Mouse (Mus musculus) CH12.LX (cell line): Measurements from ENCODE around the gene Ttc30a2. TPM values are rescaled to one million over a fixed set of nuclear protein-coding genes. Genes with fewer than 3 reads are reported as not detected.
"Not testable (repeated sequence)": the region's sequence is repeated elsewhere in the genome, so short reads cannot be mapped to it uniquely, and the experiment has no call there.

ENCODE experiments used
- DNase-seq: peaks from one replicate; pipeline ENCODE4 v3.0.0-alpha.2; 2013; ENCODE audit errors: extremely low read depth
- H3K27ac ChIP-seq: 2 replicates; pipeline ENCODE4 v1.5.1; 2012; ENCODE audit warnings: low read depth, mild to moderate bottlenecking, control low read depth, moderate library complexity; ENCODE audit not compliant: insufficient read depth
- H3K27me3 ChIP-seq: replicated peaks from 2 replicates; pipeline ENCODE3; 2012; ENCODE audit warnings: inconsistent platforms
- H3K36me3 ChIP-seq, 2 experiments: replicated peaks in 1 of 2; 2 replicates each; pipeline versions ENCODE3 to v1.6.1; 2012; ENCODE audit warnings: inconsistent platforms in 1 of 2, low read length in 1 of 2, mild to moderate bottlenecking in 1 of 2, mixed read lengths in 1 of 2, moderate library complexity in 1 of 2; ENCODE audit not compliant: control insufficient read depth in 1 of 2, insufficient read depth in 1 of 2
- H3K4me1 ChIP-seq, 2 experiments: 2 replicates each; pipeline ENCODE4 v1.6.1; 2012; ENCODE audit warnings: inconsistent platforms in 1 of 2, moderate library complexity in 1 of 2; ENCODE audit not compliant: insufficient read depth in 2 of 2, control insufficient read depth in 1 of 2
- H3K4me2 ChIP-seq: 2 replicates; pipeline ENCODE4 v1.6.1; 2012; ENCODE audit warnings: low read depth, mild to moderate bottlenecking, control low read depth; ENCODE audit not compliant: poor library complexity, insufficient read depth, severe bottlenecking
- H3K4me3 ChIP-seq, 3 experiments: fragments of 150-350 bp in 1 of 3; sonication (generic) in 1 of 3; replicated peaks in 1 of 3; 2 replicates each; pipeline versions ENCODE3 to v1.5.1; 2011 to 2012; ENCODE audit warnings: low read depth in 2 of 3, low read length in 2 of 3, mild to moderate bottlenecking in 2 of 3, moderate library complexity in 2 of 3, control low read depth in 1 of 3, improper control_type of control experiment in 1 of 3, inconsistent platforms in 1 of 3, mixed read lengths in 1 of 3; ENCODE audit not compliant: poor library complexity in 1 of 3
- H3K79me2 ChIP-seq: replicated peaks from 2 replicates; pipeline ENCODE4 v1.6.1; 2012; ENCODE audit warnings: mild to moderate bottlenecking, moderate library complexity; ENCODE audit not compliant: control insufficient read depth, poor library complexity, insufficient read depth, severe bottlenecking; ENCODE audit errors: extremely low read depth
- H3K9ac ChIP-seq: 2 replicates; pipeline ENCODE4 v1.6.1; 2012; ENCODE audit warnings: low read depth, mild to moderate bottlenecking, control low read depth, moderate library complexity; ENCODE audit not compliant: insufficient read depth
- H3K9me3 ChIP-seq: replicated peaks from 2 replicates; pipeline ENCODE3; 2012; ENCODE audit warnings: low read length, inconsistent platforms, mixed read lengths
- CHD2 ChIP-seq: IDR thresholded peaks from 2 replicates; pipeline ENCODE4 v1.6.1; 2011; ENCODE audit warnings: low read length, improper control_type of control experiment
- E2F4 ChIP-seq: IDR thresholded peaks from 2 replicates; pipeline ENCODE4 v1.6.1; 2011; ENCODE audit warnings: low read depth, low read length, improper control_type of control experiment; ENCODE audit not compliant: insufficient replicate concordance
- ETS1 ChIP-seq: conservative IDR thresholded peaks from 2 replicates; pipeline ENCODE4 v1.6.1; 2012; ENCODE audit warnings: low read depth, mild to moderate bottlenecking, inconsistent platforms, low read length, improper control_type of control experiment, moderate library complexity
- MAFK ChIP-seq: IDR thresholded peaks from 2 replicates; pipeline ENCODE4 v1.6.1; 2011; ENCODE audit warnings: low read length, improper control_type of control experiment; ENCODE audit not compliant: insufficient replicate concordance
- NELFE ChIP-seq: IDR thresholded peaks from 2 replicates; pipeline ENCODE4 v1.6.1; 2011; ENCODE audit warnings: low read depth, low read length, improper control_type of control experiment
- POLR2A ChIP-seq: IDR thresholded peaks from 2 replicates; pipeline ENCODE4 v1.6.1; 2011; ENCODE audit warnings: low read depth, mild to moderate bottlenecking, improper control_type of control experiment, low read length
- POLR2AphosphoS2 ChIP-seq: IDR thresholded peaks from 2 replicates; pipeline ENCODE4 v1.6.1; 2011; ENCODE audit warnings: low read depth, low read length, improper control_type of control experiment
- SIN3A ChIP-seq: IDR thresholded peaks from 2 replicates; pipeline ENCODE4 v1.6.1; 2012; ENCODE audit warnings: low read length, improper control_type of control experiment, inconsistent platforms
- UBTF ChIP-seq: IDR thresholded peaks from 2 replicates; pipeline ENCODE4 v1.6.1; 2012; ENCODE audit warnings: low read depth, mild to moderate bottlenecking, inconsistent platforms, low read length, improper control_type of control experiment, moderate library complexity
- USF1 ChIP-seq: IDR thresholded peaks from 2 replicates; pipeline ENCODE4 v1.6.1; 2014; ENCODE audit warnings: low read depth, mild to moderate bottlenecking, inconsistent platforms, low read length, improper control_type of control experiment
- dilution Hi-C: fragments of 300-500 bp; cut with MboI; formaldehyde crosslinking; loops from 2 replicates; pipeline ENCODE4 v1.14.3; 2020; ENCODE audit warnings: low sequenced_read_pairs; ENCODE audit not compliant: extremely low pct_unique_long_range_greater_than_20kb, extremely low pct_ligation_motif_present
- in situ Hi-C: fragments of 300-500 bp; cut with MboI; formaldehyde crosslinking; loops from 3 replicates; pipeline ENCODE4 v1.14.3; 2019; ENCODE audit warnings: low sequenced_read_pairs, low pct_ligation_motif_present, low pct_unique_long_range_greater_than_20kb, mixed read lengths
- polyA plus RNA-seq: library from polyadenylated mRNA; unstranded; fragments of >175 nt; gene quantifications from 2 replicates; pipeline ENCODE4 v1.2.1, GENCODE M21; 2012; ENCODE audit warnings: low read depth; ENCODE audit not compliant: insufficient read length
- total RNA-seq, 2 experiments: library from RNA; depleted of rRNA; stranded (reverse); fragments of 300-350 nt in 1 of 2; fragments of >200 nt in 1 of 2; gene quantifications; 2 replicates each; pipeline ENCODE4 v1.2.3; 2012 to 2014

The Ttc30a2 gene
- total and polyA plus RNA-seq, 3 experiments, result not detected

GRCm38 (mm10) chr2:75938117-75939063, 39.6 kb downstream of the Ttc30a2 start, which contains the start of gene Ttc30b (continued):
- no peak for TF ChIP-seq ETS1
- TF ChIP-seq UBTF, result no peak
- TF ChIP-seq E2F4, result no peak
- no peak for TF ChIP-seq POLR2A
- no peak for TF ChIP-seq MAFK
- no peak for TF ChIP-seq SIN3A

DNA sequence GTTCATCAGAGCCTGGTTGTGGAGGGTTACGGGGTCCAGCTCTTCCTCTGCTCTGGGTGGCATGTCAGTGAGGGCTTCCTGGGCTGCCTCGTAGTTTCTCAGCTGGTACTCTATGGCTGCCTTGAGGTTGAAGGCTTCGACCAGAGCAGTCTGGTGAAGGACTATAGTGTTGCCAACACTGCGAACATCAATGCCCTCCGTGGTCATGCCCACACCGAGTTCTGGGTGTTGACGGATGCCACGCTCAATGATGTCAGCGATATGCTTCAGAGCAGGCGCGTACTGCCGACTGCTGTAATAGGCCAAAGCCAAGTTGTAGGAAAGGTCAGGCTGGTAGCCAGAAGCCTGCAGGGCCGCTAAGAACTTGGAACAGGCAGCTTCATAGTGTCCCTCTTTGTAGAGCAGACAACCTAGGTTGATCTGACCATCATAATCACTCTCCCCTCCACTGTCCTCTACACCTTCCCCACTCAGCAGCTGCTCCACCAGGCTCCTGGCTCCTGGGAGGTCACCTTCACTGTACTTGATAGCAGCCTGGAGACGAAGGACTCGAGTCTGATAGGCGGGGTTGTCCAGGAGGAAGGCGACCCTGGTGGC, 40.4 kb downstream of the Ttc30a2 start:
- H3K4me3 ChIP-seq, result peak overlapping the region in 2 of 3 experiments; percentile 34 to 54

GRCm38 (mm10) chr2:75936685-75937084, 41.3 kb downstream of the Ttc30a2 start:
- DNase-seq, H3K27ac ChIP-seq: not testable (repeated sequence)

More for the DNA sequence above, 40.4 kb downstream of the Ttc30a2 start:
- DNase-seq, H3K4me1 ChIP-seq, H3K36me3 ChIP-seq, dilution Hi-C loops, H3K27ac ChIP-seq, H3K4me2 ChIP-seq, in situ Hi-C loops, H3K79me2 ChIP-seq, H3K27me3 ChIP-seq, H3K9me3 ChIP-seq, H3K9ac ChIP-seq: not testable (repeated sequence)

GRCm38 (mm10) chr2:75933541-75933940, 44.4 kb downstream of the Ttc30a2 start:
- H3K9ac ChIP-seq, result no peak overlapping the region
- H3K79me2 ChIP-seq, result no peaks in the 10 kb centered on the region
- DNase-seq, result no peak
- no peak overlapping the region for H3K4me3 ChIP-seq
- H3K36me3 ChIP-seq, result peaks cover 7 to 30% of the 10 kb centered on the region in 2 experiments
- H3K9me3 ChIP-seq, result no peaks in the 10 kb centered on the region
- peaks cover 0 to 3% of the 10 kb centered on the region in 2 experiments; a peak in 1 of 4 replicates for H3K4me1 ChIP-seq
- H3K4me2 ChIP-seq, result no peak overlapping the region
- H3K27ac ChIP-seq, result no peak overlapping the region
- no peaks in the 10 kb centered on the region for H3K27me3 ChIP-seq
- in situ Hi-C loops (no loop called here), dilution Hi-C loops (no loop called here)
- TF ChIP-seq CHD2 (no peak), E2F4 (no peak), NELFE (no peak), ETS1 (no peak), USF1 (no peak), POLR2AphosphoS2 (no peak)

More at GRCm38 (mm10) chr2:75936685-75937084, 41.3 kb downstream of the Ttc30a2 start:
- H3K4me1 ChIP-seq, H3K4me2 ChIP-seq, H3K9ac ChIP-seq, H3K9me3 ChIP-seq, in situ Hi-C loops, H3K27me3 ChIP-seq, H3K4me3 ChIP-seq, dilution Hi-C loops, H3K36me3 ChIP-seq, H3K79me2 ChIP-seq: not testable (repeated sequence)
